Mouse (Mus musculus): Measurements from ENCODE around the gene Brinp2.

Gene Brinp2

DNA sequence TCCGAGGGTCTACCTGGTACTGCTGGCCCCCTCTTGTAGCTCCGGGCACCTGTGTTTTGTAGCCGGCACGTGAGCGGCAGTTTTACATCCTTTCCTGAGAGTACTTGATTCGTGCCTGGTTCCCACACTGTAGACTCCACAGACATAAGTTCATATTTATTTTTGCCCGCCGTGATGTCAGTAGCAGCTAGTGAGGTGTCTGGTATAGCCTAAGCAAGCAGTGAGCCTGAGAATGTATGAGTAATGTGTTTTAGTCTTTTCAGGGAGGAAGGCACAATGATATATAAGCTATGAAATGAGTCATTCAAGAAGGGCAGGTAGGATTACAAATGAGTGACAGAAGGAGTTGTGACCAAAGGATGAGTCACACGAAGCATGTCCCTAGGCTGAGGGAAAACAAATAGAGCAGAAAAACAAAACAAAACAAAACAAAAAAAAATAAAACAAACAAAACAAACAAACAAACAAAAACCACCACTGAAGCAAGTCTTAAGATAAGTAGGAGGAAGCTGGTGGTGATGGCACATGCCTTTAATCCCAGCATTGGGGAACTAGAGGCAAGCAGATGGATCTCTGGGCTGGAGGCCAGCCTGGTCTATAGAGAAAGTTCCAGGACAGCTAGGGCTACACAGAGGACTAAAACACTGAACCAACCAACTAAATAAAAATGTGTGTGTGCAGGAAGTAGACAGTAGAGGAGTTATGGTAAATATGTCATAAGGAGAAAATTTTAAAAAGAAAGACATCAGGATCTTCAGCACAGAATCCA is 100.0 kb downstream of the Brinp2 start:
- TF ChIP-seq GATA4 (IDR thresholded peaks at IDR 0.05; ENCODE audit: insufficient replicate concordance, low read length): no peak

DNA sequence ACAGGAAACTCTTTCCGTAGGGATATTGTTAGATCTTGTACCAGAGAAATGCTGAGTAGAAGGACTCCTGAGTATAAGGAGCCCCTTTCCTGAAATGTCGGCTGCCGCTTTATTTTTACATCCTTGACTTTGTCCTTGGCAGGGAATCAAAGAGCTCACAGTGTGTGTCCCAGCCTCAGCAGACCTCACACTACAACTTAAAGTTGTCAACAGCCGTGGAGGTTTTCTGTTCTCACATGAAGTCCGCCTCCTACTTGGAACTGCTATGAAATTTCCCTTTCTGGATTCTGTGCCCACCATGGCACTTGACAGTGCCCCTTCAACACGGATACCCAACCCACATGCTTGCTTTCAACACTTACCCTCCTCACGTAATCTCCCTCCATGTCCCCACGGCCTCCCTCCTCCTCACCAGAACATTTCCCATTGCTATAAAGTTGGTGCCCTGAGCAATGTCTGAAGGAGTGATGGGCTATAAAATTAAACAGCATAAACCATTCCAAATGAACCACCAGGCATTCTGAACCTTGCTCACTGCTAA is 103.4 kb downstream of the Brinp2 start:
- TF ChIP-seq GATA4 (IDR thresholded peaks at IDR 0.05; ENCODE audit: insufficient replicate concordance, low read length): no peak

DNA sequence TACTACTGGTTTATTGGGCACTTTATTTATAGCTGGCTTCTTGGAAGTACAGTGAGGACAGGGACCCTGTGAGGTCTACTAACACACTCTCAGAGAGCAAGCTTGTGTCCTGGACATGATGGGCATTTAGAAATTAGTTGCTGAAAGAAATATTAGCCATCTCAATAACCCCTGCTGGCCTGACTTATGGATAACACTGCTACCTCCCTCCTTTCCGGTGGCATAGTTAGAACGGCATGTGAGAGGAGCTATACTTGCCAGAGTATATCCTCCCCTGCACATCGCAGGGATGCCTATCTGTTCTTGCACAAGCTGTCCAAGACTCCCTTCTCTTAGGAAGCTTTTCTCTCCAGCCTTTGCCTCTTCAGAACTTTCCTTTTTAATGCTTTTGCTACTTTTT is 107.9 kb downstream of the Brinp2 start:
- TF ChIP-seq GATA4 (IDR thresholded peaks at IDR 0.05; ENCODE audit: insufficient replicate concordance, low read length): no peak

DNA sequence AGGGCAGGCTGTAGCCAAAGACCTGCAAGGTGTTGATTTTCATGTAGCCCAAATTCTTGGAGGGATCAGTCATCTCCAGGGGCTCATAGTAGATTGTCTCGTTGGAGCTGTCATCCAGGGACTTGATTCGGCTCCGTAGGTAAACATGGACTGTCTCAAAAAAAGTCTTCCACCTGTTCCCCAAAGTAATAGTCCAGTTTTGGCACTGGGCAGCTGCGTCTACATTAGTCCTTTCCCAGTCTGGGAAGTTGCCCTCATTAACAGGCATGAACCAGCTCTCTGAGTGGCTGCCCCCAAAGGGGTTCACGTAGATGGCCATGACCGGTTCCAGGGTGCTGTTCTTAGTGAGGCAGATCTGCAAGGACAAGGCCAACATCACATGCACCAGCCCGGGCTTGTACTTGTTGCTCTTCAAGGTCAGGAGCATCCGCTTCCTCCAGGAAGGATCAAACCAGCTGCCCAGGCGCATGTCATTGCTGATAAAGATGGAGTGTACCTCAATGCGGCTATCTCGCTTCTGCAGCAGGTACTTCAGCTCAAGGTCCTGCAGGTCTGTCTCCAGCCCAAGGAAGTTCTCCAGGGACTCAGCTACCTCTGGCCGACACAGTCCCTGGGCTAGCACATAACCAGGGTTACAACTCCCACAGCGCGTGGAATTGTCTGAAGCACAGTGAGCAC is 109.5 kb downstream of the Brinp2 start:
- TF ChIP-seq GATA4 (IDR thresholded peaks at IDR 0.05; ENCODE audit: insufficient replicate concordance, low read length): no peak

DNA sequence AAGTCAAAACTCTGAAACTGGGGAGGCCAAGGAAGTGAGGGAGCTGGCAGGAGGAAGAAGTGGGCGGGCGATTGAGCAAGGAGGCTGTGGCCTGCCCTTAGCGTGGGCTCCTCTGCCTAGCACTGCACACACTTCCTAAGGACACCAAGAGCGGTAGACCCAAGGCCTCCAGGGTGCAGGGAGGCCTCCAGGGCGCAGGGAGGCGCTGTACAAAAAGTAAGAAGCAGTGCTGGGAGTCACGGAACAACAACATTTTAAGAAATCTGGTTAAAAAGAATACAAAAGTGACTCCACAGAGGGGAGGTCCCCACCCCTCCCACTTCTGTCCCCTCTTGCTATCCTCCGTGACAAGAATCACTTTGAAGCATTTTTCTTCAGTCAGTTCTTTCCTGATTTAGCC is 110.6 kb downstream of the Brinp2 start:
- no peak for TF ChIP-seq GATA4 (IDR thresholded peaks at IDR 0.05; ENCODE audit: insufficient replicate concordance, low read length)

DNA sequence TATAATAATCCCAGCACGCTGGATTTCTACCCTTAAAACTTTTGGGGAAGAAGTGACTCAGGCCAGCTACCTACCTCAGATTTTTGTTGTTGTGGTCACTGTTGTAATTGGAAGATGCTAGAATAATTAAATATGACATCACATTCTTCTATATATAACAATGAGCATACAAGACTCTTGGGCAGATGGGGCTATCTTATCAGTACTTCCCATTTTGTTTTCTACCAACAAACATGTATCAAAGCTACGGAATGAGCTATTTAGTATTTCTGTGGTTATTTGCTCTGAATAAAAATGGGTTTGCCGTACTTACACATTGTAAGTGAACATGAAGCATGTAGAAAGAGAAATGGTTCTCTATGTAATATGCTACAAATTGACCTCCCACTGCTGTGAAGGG is 112.1 kb downstream of the Brinp2 start:
- no peak for TF ChIP-seq GATA4 (IDR thresholded peaks at IDR 0.05; ENCODE audit: insufficient replicate concordance, low read length)

DNA sequence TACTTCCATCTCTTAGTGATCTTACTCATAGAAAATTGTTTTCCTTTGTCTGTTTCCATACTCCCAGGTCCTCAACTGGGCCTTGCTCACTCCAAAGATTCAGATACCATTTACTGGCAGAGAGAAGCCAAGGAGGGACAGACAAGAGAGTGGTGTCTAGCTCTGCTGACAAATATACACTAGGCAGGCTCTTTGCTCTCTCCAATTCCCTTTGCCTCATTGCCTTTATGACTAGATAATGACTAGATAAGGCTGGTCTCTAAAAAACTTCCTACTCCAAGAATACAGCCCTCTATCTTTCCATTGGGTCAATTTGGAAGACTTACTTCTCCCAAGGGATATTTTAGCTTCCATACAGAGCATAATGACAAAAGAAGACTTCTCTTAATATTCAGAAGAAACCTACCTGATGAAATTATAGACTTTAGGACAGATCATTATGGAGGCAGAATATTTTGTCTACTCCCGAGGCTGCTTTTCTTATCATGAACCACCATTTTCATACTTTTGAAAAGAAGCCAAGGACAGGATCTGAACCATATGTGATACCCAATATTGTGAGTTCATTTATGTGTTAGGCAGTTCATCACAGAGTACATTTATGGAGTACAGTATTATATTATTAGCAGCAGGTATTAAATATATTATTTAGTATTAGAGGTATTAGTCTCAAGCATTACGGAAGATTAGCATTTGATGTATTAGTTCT is 114.1 kb downstream of the Brinp2 start:
- no peak for TF ChIP-seq GATA4 (IDR thresholded peaks at IDR 0.05; ENCODE audit: insufficient replicate concordance, low read length)

DNA sequence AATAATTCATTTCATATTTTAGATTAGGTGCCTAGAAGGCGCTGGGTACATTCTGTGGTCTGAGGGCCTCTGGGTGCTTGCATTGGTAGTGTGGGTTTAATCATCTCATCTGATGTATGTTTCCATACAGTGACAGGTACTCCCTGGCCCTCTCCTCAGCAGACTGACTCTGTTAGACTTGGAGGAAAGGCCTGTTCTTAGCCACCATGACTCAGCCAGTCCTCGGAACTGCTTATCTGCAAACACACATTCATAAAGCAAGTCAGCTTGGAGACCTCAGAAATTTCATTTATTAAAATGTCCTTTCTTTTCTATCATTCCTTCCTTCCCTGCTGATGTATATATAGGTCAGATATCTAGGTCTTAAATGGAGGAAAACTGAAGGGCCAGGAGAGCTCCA is 116.3 kb downstream of the Brinp2 start:
- no peak for TF ChIP-seq GATA4 (IDR thresholded peaks at IDR 0.05; ENCODE audit: insufficient replicate concordance, low read length)

DNA sequence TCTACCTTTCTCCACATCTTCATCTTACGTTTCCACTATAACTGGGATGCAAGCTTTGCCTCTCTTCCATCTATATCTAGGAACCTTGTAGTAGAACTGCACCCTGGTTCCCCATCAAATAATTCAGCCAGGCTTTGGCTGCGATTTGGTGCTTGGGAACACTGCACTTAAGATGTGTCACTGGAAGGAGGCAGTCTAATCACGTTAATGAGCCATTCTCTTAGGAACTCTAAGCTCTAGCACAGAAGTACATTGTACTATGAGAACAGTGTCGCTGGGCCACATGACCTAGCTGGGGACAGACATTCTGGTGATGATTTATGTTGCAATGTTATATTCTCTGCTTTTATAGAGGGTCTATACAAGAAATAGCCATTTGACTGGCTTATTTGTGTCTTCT is 117.4 kb downstream of the Brinp2 start:
- no peak for TF ChIP-seq GATA4 (IDR thresholded peaks at IDR 0.05; ENCODE audit: insufficient replicate concordance, low read length)

DNA sequence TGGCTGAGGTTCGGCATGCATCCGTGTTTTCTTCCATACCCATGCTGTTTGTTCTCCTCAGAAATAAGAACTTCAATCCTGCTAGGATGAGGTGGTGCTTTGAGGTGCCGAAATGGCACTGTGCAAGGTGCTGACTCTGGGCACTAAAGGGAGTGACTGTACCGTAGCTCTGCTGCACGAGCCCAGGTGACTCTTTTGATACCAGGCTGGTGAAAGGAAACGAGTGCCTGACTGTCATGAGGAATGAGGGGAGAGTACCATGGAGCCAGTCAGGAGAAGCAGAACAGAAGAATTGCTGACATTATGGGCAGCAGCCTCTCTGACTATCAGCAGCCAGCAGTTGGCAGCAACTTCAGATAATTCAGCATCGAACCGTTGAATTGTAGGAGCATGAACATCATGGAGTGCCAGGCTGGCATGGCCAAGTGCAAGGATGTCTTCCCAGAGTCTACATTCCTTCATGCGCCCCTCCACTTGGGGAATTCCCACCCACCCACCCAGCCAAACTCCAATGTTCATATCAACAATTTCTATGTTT is 127.4 kb downstream of the Brinp2 start:
- no peak for TF ChIP-seq GATA4 (IDR thresholded peaks at IDR 0.05; ENCODE audit: insufficient replicate concordance, low read length)

DNA sequence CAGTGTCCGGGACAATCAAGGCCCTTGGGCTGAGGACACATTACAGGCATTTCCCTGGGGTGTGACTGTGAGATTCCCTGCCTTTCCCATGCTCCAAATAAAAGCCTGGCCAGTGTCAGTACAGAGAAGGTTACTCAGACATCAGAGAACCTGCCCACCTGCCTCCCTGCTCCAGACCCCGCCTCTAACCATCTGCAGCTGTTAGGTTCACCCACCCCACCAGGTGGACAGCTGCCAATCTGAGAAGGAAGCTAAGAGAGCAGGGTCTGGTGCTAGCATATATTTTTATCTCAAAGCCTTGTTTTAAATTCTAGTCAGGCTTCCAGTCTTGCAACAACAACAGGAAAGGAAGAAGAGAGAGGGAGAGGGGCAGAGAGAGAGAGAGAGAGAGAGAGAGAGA is 128.9 kb downstream of the Brinp2 start:
- no peak for TF ChIP-seq GATA4 (IDR thresholded peaks at IDR 0.05; ENCODE audit: insufficient replicate concordance, low read length)

DNA sequence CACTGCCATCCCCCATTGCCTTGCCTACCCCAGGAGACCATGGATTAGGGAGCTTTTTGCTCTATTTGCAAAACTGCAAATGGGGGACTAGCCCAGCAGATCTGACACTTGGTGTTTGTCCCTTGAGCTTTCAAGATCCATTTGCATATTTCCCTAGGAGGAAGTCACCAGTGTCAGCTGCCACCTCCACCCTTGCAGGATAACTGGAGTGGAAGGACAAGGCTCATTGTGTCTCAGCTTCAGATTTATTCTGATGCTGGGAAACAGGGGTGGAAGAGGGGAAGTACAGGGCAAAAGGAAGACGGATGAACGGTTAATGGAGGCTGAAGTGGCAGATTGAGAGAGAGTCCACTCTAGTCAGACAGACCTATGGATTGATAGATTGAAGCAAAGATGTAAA is 129.4 kb downstream of the Brinp2 start:
- no peak for TF ChIP-seq GATA4 (IDR thresholded peaks at IDR 0.05; ENCODE audit: insufficient replicate concordance, low read length)

DNA sequence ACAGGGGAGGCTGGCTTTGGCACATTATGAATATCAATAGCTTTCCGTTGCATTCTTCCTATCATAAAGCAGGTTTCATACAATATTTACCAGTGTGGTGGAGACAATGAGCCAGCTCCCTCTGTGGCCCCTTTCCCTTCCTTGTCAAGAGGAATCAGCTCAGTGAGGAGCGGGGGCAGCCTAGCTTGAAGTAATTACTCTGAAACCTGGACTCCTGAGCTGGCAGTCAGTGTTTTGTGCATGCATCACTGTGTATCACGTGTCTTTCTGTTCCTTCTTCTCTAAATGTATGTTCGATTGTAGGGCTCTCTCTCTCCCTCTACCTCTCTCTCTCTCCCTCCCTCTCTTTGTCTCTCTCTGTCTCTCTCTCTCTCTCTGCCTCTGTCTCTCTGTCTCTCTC is 135.1 kb downstream of the Brinp2 start:
- TF ChIP-seq GATA4 (IDR thresholded peaks at IDR 0.05; ENCODE audit: insufficient replicate concordance, low read length): no peak

DNA sequence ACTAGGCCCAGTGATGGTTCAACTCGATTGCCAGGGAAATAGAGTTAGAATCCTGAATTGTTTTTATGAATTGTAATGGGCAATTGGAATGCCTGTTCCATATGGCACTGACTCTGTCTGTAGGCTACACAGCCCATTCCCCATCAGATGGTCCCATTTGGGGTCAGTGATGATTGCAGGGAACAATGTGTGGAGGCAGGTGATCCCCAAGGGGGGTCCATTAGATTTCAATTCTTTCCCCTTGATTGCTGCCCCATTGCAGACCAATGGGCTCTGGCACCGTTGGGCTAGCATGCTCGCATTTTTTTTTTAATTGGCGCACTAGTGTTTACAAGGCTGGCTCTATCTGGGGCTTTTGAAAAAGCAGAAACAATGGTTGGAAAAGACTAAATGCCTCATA is 136.0 kb downstream of the Brinp2 start:
- no peak for TF ChIP-seq GATA4 (IDR thresholded peaks at IDR 0.05; ENCODE audit: insufficient replicate concordance, low read length)

DNA sequence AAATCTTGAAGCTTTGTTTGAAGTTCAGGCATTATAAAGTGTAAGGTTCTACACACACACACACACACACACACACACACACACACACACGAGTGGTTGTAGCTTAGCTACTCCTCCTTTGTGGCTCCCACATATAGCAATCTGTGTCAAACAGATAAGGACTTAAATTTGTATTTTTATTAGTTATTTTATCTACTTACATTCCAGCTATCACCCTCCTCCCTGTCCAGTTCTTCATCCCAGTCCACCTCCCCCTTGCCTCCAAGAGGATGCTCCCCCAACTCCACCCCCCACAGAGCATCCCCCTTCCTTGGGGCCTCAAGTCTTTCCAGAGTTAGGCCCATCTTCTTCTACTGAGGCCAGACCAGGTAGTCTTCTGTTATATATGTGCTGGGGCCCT is 137.4 kb downstream of the Brinp2 start:
- TF ChIP-seq GATA4 (IDR thresholded peaks at IDR 0.05; ENCODE audit: insufficient replicate concordance, low read length): no peak

DNA sequence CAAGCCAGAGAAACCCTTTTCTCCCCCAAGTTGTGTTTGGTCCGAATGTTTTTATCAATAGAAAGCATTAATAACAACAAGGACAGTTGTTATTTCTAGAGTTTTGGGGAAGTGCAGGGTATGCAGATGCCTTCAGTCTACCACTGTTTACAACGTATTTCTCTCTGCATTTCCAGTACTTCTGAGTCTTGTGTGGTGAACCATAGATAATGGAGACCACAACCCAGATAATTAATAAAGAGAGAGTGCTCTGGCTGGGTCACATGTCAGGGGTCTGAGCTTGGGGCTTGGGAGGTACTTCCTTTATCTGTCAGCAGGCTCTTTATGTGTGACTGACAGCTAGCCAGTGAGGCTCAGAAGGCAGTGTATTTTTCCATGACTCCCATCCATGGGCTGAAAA is 137.8 kb downstream of the Brinp2 start:
- no peak for TF ChIP-seq GATA4 (IDR thresholded peaks at IDR 0.05; ENCODE audit: insufficient replicate concordance, low read length)

Measured in liver, adult (tissue).